In the genomic region with DNA sequence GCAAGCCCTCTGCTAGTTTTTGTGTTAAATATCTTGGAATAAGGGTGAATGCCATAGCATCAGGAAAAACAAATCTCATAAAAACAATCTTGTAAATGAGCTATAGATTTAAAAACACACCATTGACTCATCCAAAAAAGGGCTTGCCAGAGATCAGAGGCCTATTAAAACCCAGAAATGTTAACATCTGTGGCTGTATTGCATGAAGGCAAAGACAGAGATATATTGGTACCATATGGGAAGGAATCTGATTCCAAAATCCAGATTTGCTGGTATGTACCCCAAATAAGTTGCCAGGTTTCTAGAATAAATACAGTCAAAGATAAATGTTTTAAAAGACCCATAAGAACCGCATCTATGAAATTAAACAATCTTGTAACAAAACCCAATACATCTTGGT, we compare ENCODE assay signal across 14 mouse cellular contexts.
"Had no signal": no experiment of that assay in that cellular context is flagged by ENCODE, and none has a peak within 500 bp of the region (broad histone marks: within the 10 kb centered on the region; RNA-seq: fewer than 3 reads in every experiment).

No protein-coding gene starts in this region.

- H3K4me3 ChIP-seq: midbrain, embryonic 10.5 days; midbrain, embryonic 13.5 days; midbrain, embryonic 15.5 days; neural tube, embryonic 12.5 days; stomach, embryonic 15.5 days had no signal

- H3K27ac ChIP-seq: midbrain, embryonic 10.5 days; midbrain, embryonic 13.5 days; midbrain, embryonic 15.5 days; neural tube, embryonic 12.5 days; stomach, embryonic 15.5 days; stomach, postnatal 0 days had no signal

- H3K27me3 ChIP-seq: midbrain, embryonic 13.5 days; midbrain, embryonic 15.5 days; neural tube, embryonic 12.5 days; stomach, embryonic 15.5 days had no signal

- ATAC-seq: midbrain, embryonic 13.5 days; midbrain, embryonic 15.5 days had no signal

- H3K4me1 ChIP-seq: midbrain, embryonic 10.5 days; midbrain, embryonic 15.5 days; neural tube, embryonic 12.5 days; stomach, embryonic 15.5 days had no signal

- H3K36me3 ChIP-seq: midbrain, embryonic 10.5 days; midbrain, embryonic 13.5 days; midbrain, embryonic 15.5 days; neural tube, embryonic 12.5 days; stomach, embryonic 15.5 days had no signal

- H3K9me3 ChIP-seq: midbrain, embryonic 10.5 days; midbrain, embryonic 13.5 days; midbrain, embryonic 15.5 days; neural tube, embryonic 12.5 days; stomach, embryonic 15.5 days had no signal

- H3K9ac ChIP-seq: lung, embryonic 14.5 days; midbrain, embryonic 13.5 days; midbrain, embryonic 15.5 days; neural tube, embryonic 12.5 days; stomach, embryonic 15.5 days had no signal

- H3K4me2 ChIP-seq: lung, embryonic 14.5 days; midbrain, embryonic 13.5 days; midbrain, embryonic 15.5 days; neural tube, embryonic 12.5 days; stomach, embryonic 15.5 days had no signal

- DNase-seq: lung, adult 18-20 months; lung, embryonic 14.5 days; lung, postnatal 10 days; lung, postnatal 4 days; right cerebral cortex, postnatal 14 days; thymus, adult 2 months; thymus, postnatal 25 days; thymus, postnatal 4 days had no signal
